Mouse (Mus musculus) lung, adult 2 months (tissue): ENCODE measurements around the gene Tas2r107.

Experiments
- CTCF ChIP-seq: fragments of 200-500 bp; IDR thresholded peaks from 2 replicates; pipeline ENCODE4 v1.5.1; 2011; ENCODE audit warnings: mild to moderate bottlenecking, low read length, control low read depth; ENCODE audit not compliant: insufficient read depth
- POLR2A ChIP-seq: fragments of 200-500 bp; IDR thresholded peaks from 2 replicates; pipeline ENCODE4 v1.6.1; 2011; ENCODE audit warnings: low read depth, mild to moderate bottlenecking, control low read depth, low read length, borderline replicate concordance; ENCODE audit errors: extremely low read depth

GRCm38 (mm10) chr6:131687395-131687794, 27.4 kb upstream of the Tas2r107 start, which contains the start of gene Tas2r105:
- no peak for TF ChIP-seq CTCF
- no peak for TF ChIP-seq POLR2A
